Mouse (Mus musculus): ENCODE data around the gene Ocm. TPM values are rescaled to one million over a fixed set of nuclear protein-coding genes. Genes with fewer than 3 reads are reported as not detected.

Ocm gene
- polyA plus RNA-seq, 1 experiment from 2014 or later, result not detected

- H3K4me3 ChIP-seq (ENCODE audit: low read depth, low read length), result no peak overlapping the region
Observed at GRCm38 (mm10) chr5:143976232-143976631, 50.2 kb downstream of the Ocm start.

GRCm38 (mm10) chr5:143975631-143975933 lies 50.9 kb downstream of the Ocm start:
- Histone ChIP-seq H3K4me3 (ENCODE audit: low read depth, low read length) (no peak overlapping the region), H3K4me1 (ENCODE audit: control insufficient read depth, insufficient read depth, low read length) (no peaks in the 10 kb centered on the region), H3K9ac (ENCODE audit: low read length) (no peak overlapping the region), H3K27ac (replicated peaks; ENCODE audit: low read depth, low read length) (no peak overlapping the region), H3K36me3 (ENCODE audit: control insufficient read depth, insufficient read depth, low read length) (no peaks in the 10 kb centered on the region), H3K9me3 (ENCODE audit: control insufficient read depth, low read length) (no peaks in the 10 kb centered on the region), H3K27me3 (ENCODE audit: control insufficient read depth, insufficient read depth, low read length) (no peaks in the 10 kb centered on the region), H3K4me2 (ENCODE audit: low read depth, severe bottlenecking) (no peak overlapping the region)
- WGBS, result 73% methylated on average over 2 of the region's 2 CpGs
- no peak for DNase-seq (ENCODE audit: low spot score)
- no peak for ATAC-seq (ENCODE audit: insufficient number of reproducible peaks, low FRiP score, low TSS enrichment, low read depth)

More at GRCm38 (mm10) chr5:143976232-143976631, 50.2 kb downstream of the Ocm start:
- H3K4me2 ChIP-seq (ENCODE audit: low read depth, severe bottlenecking), result no peak overlapping the region
- 88% methylated on average over 11 of the region's 11 CpGs for WGBS
- H3K4me1 ChIP-seq (ENCODE audit: control insufficient read depth, insufficient read depth, low read length), result no peaks in the 10 kb centered on the region
- no peaks in the 10 kb centered on the region for H3K9me3 ChIP-seq (ENCODE audit: control insufficient read depth, low read length)
- no peaks in the 10 kb centered on the region for H3K27me3 ChIP-seq (ENCODE audit: control insufficient read depth, insufficient read depth, low read length)
- H3K36me3 ChIP-seq (ENCODE audit: control insufficient read depth, insufficient read depth, low read length), result no peaks in the 10 kb centered on the region
- H3K27ac ChIP-seq (replicated peaks; ENCODE audit: low read depth, low read length), result no peak overlapping the region
- H3K9ac ChIP-seq (ENCODE audit: low read length), result no peak overlapping the region
- ATAC-seq (ENCODE audit: insufficient number of reproducible peaks, low FRiP score, low TSS enrichment, low read depth) (no peak), DNase-seq (ENCODE audit: low spot score) (no peak)

GRCm38 (mm10) chr5:143974931-143975630 lies 51.4 kb downstream of the Ocm start:
- Histone ChIP-seq H3K4me1 (ENCODE audit: control insufficient read depth, insufficient read depth, low read length) (no peaks in the 10 kb centered on the region), H3K4me2 (ENCODE audit: low read depth, severe bottlenecking) (no peak overlapping the region), H3K36me3 (ENCODE audit: control insufficient read depth, insufficient read depth, low read length) (no peaks in the 10 kb centered on the region), H3K9ac (ENCODE audit: low read length) (no peak overlapping the region), H3K27me3 (ENCODE audit: control insufficient read depth, insufficient read depth, low read length) (no peaks in the 10 kb centered on the region), H3K4me3 (ENCODE audit: low read depth, low read length) (no peak overlapping the region), H3K9me3 (ENCODE audit: control insufficient read depth, low read length) (no peaks in the 10 kb centered on the region), H3K27ac (replicated peaks; ENCODE audit: low read depth, low read length) (no peak overlapping the region)
- 50% methylated on average over 4 of the region's 4 CpGs for WGBS
- DNase-seq (ENCODE audit: low spot score) (peak; percentile 86), ATAC-seq (ENCODE audit: insufficient number of reproducible peaks, low FRiP score, low TSS enrichment, low read depth) (peak; percentile 67; the same call in 1 of the 2 replicates)

- Histone ChIP-seq H3K36me3 (ENCODE audit: control insufficient read depth, insufficient read depth, low read length) (no peaks in the 10 kb centered on the region), H3K4me3 (ENCODE audit: low read depth, low read length) (no peak overlapping the region), H3K4me2 (ENCODE audit: low read depth, severe bottlenecking) (no peak overlapping the region), H3K9me3 (ENCODE audit: control insufficient read depth, low read length) (no peaks in the 10 kb centered on the region), H3K9ac (ENCODE audit: low read length) (no peak overlapping the region), H3K27me3 (ENCODE audit: control insufficient read depth, insufficient read depth, low read length) (no peaks in the 10 kb centered on the region), H3K27ac (replicated peaks; ENCODE audit: low read depth, low read length) (no peak overlapping the region), H3K4me1 (ENCODE audit: control insufficient read depth, insufficient read depth, low read length) (no peaks in the 10 kb centered on the region)
- no peak for ATAC-seq (ENCODE audit: insufficient number of reproducible peaks, low FRiP score, low TSS enrichment, low read depth)
- DNase-seq (ENCODE audit: low spot score), result no peak
- WGBS, result 59% methylated on average over 3 of the region's 3 CpGs
Observed at GRCm38 (mm10) chr5:143972628-143973027, 53.8 kb downstream of the Ocm start.

Other genes with a start within 250 kb of the Ocm start
- gene Eif2ak1, start 208.9 kb downstream of the Ocm start, polyA plus RNA-seq (2014; fragmentation: Nextera tagmentation; extraction: Ambion mirVana), result 50.1 and 55.1 TPM in 2 replicates
- 0.21 TPM in 2 replicates for gene Ankrd61, start 129.0 kb downstream of the Ocm start, polyA plus RNA-seq (2014; fragmentation: Nextera tagmentation; extraction: Ambion mirVana)
- 111 and 114 TPM in 2 replicates for gene Aimp2, start 116.8 kb downstream of the Ocm start, polyA plus RNA-seq (2014; fragmentation: Nextera tagmentation; extraction: Ambion mirVana)
- gene Pms2, start 116.7 kb downstream of the Ocm start, polyA plus RNA-seq (2014; fragmentation: Nextera tagmentation; extraction: Ambion mirVana), result 39.1 and 39.3 TPM in 2 replicates
- gene Gm42421, start 98.5 kb downstream of the Ocm start, polyA plus RNA-seq (2014; fragmentation: Nextera tagmentation; extraction: Ambion mirVana), result 0.69 and 0.87 TPM in 2 replicates
- 0.68 and 0.73 TPM in 2 replicates for gene Rsph10b, start 93.6 kb downstream of the Ocm start, polyA plus RNA-seq (2014; fragmentation: Nextera tagmentation; extraction: Ambion mirVana)
- 110 and 113 TPM in 2 replicates for gene Ccz1, start 11.8 kb downstream of the Ocm start, polyA plus RNA-seq (2014; fragmentation: Nextera tagmentation; extraction: Ambion mirVana)
- gene Lmtk2, start 73.8 kb upstream of the Ocm start, polyA plus RNA-seq (2014; fragmentation: Nextera tagmentation; extraction: Ambion mirVana), result 4.4 and 4.6 TPM in 2 replicates
- 0.06 and 0.15 TPM in 2 replicates for gene Bhlha15, start 163.6 kb upstream of the Ocm start, polyA plus RNA-seq (2014; fragmentation: Nextera tagmentation; extraction: Ambion mirVana)
- gene Tecpr1, start 196.9 kb upstream of the Ocm start, polyA plus RNA-seq (2014; fragmentation: Nextera tagmentation; extraction: Ambion mirVana), result 11.3 and 13.5 TPM in 2 replicates
- gene Bri3, start 217.8 kb upstream of the Ocm start, polyA plus RNA-seq (2014; fragmentation: Nextera tagmentation; extraction: Ambion mirVana), result 128 and 132 TPM in 2 replicates